Mouse (Mus musculus): ENCODE data around the gene Lmntd1.

Lmntd1 gene

GRCm38 (mm10) chr6:145557059-145557992 is 56.8 kb downstream of the Lmntd1 start:
- no peak for DNase-seq (ENCODE audit: low read depth, low spot score)

GRCm38 (mm10) chr6:145553226-145553625 is 60.9 kb downstream of the Lmntd1 start:
- no peak for DNase-seq (ENCODE audit: low read depth, low spot score)

DNA sequence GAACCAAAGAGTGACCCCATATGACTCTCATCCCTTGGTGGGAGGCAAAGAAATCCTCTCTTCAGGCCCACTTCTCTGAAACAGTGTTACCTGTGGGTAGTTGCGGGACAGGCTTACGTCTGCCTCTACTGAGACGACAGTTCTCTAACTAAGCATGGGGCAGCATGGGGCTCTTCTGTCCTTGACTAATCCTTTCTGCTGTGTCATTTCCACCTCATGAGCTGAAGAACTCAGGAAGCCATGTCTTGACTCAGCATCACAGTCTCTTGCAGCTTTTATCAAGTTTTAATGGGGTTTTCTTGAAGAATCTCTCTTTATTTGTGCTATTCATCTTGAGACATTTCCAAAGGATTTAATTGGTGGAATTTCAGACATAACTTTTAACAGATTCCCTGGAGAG is 61.3 kb downstream of the Lmntd1 start:
- DNase-seq (ENCODE audit: low read depth, low spot score) = no peak

- no peak for DNase-seq (ENCODE audit: low read depth, low spot score)
Observed at GRCm38 (mm10) chr6:145550993-145551392, 63.1 kb downstream of the Lmntd1 start.

DNA sequence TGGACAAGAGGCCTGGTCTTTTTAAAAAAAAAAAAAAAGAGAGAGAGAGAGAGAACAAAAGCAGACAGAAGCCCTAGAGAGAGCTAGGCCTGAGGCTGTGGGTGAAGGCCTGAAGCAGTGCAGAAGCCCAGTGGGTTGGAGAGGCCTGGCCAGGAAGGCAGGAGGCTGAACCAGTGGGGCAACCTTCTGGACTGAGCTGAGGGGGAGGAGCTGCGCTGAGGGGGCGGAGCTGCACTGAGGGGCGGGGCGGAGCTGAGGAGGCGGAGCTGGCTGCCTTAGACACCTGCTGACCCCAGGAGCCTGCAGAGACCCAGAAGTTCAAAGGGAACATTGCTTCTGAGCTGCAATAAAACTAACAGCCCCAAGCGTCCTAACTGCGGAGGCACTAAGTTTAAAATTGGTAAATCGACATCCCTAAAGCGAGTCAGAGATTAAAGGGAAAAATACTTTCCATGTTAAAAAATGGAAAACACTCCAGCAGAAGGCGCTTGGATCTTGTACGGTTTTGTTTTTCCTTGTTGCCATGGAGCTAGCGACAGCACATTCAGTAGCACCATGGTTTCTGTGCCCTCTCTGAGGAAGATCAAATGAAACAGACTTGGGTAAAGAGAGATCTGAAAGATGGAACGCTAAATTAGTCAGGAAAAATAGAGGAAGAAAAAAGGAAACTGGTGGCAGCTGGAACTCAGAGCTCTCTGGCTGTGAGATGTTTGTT is 68.0 kb downstream of the Lmntd1 start:
- DNase-seq (ENCODE audit: low read depth, low spot score) = peak; percentile 6

GRCm38 (mm10) chr6:145544838-145545237 is 69.3 kb downstream of the Lmntd1 start:
- DNase-seq (ENCODE audit: low read depth, low spot score) = no peak

DNA sequence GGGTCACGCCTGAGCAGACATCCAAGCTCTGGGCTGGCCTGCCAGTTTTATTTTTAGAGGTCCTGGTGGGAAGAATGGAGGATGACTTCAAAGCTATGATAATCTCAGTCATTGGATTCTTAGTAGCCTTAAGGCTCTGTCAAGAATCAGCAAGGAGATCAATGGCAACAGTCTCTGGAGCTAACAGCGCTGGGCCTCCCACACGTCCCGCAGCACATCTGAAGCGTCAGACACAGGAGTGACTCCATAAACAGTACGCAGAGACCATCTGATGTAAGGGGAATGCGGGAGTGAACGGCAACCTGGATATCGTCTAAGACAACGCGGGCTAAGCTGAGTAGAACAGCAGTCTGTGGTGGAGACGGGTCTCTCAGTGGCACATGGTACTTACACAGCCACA is 69.8 kb downstream of the Lmntd1 start:
- DNase-seq (ENCODE audit: low read depth, low spot score) = no peak

DNA sequence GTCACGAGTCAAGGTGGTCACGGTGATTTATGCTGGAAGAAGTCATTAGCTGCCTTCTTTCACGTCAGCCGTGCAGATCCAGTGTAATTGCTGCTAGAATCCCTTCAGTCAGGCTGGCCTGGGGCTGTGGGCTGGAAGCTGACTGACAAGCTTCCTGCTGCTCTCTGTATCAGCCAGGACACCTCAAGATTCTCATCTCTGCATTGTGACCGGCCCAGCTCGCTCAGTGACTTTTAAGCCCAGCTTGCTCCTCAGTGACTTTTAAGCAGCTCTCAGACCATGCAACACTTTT is 74.6 kb downstream of the Lmntd1 start:
- no peak for DNase-seq (ENCODE audit: low read depth, low spot score)

- DNase-seq (ENCODE audit: low read depth, low spot score) = no peak
Observed at GRCm38 (mm10) chr6:145538787-145539567, 75.1 kb downstream of the Lmntd1 start.

GRCm38 (mm10) chr6:145530464-145530863 is 83.7 kb downstream of the Lmntd1 start:
- no peak for DNase-seq (ENCODE audit: low read depth, low spot score)

GRCm38 (mm10) chr6:145523337-145523736 is 90.8 kb downstream of the Lmntd1 start:
- no peak for DNase-seq (ENCODE audit: low read depth, low spot score)

DNA sequence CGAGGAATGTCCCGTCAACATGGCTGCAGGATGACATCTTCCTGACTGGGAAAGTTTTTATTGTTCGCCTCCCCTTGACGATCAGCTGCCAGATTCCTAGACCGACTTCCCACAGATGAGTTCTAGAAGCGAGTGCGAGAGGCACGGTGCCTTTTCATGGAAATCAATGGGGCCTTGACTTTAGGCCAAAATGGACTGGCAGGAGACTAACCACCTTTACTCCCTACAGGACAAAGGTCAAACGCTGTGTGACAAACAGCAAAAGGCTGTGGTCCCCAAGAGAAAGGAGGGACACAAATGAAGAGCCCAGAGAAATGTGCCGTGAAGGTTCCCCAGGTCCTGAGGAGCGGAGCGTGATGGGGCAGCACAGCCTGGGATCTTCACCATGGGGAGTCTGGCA is 91.5 kb downstream of the Lmntd1 start:
- DNase-seq (ENCODE audit: low read depth, low spot score) = no peak

- no peak for DNase-seq (ENCODE audit: low read depth, low spot score)
Observed at GRCm38 (mm10) chr6:145517002-145517401, 97.1 kb downstream of the Lmntd1 start.

DNA sequence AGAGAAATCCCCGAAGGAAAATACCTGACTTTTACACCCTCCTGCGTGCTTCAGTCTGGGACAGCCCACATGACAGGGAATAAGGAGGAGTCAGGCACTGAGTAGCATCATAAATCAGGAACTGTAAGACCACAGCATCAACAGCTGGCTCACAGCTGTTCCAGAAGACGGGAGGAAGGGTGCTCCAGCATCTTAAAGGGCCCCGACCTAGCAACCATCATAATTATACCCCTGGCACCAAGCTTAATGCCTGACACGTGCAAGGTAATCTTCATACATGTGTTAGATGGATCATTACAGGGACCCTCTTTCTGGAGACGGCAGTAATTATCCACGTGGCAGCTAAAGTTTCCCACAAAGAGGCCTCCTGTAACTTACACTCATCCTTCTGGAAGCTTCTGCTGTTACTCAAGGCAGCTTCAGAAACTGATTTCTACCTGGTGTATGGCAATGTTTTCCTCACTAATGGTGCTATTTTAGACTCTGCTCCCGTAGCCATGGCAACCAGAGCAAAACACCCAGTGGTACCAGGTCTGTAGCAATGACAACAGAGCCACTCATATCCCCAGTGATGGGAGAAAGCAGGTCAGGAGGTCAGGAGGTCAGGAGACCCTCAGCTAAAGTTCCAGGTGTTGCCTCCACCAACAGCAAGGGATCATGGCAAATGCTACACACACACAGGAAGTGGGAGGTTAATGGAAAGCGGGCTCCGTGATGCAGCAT is 98.1 kb downstream of the Lmntd1 start:
- DNase-seq (ENCODE audit: low read depth, low spot score) = no peak

DNA sequence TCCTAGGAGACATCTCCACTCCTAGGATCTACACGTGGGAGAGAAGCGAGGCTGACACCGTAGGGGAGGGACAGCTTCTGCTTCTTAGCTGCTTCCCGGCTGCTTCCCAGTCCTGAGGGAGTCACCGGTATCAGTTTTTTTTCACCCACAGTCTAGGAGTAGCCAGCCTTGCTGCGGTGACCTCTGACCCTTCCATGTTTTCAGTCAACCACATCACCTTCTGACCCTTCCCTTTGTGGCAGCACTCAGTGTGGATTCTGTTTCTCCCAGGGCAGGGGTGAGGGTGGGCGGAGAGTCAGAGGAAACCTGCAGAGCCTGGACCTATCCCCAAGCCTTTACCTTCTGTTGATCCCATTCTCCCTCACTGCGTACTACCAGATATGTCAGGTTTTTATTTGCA is 102.9 kb downstream of the Lmntd1 start:
- no peak for DNase-seq (ENCODE audit: low read depth, low spot score)

GRCm38 (mm10) chr6:145508828-145509227 is 105.3 kb downstream of the Lmntd1 start:
- no peak for DNase-seq (ENCODE audit: low read depth, low spot score)

DNA sequence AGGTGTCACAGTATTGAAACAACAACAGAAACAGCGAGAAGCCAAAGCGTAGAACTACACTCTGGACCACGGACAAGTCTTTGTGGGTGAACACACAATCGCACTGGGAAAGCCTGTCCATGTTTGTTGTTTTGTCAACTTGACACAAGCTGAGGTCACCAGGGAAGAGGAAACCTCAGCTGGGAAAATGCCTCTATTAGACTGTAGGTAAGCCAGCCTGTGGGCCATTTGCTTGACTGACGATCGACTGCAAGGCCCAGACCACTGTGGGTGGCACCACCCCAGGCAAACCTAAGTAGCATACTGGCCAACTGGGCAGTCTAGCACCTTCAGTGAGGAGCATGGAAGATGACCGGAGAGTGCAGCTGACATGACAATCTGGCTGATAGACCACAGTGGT is 112.4 kb downstream of the Lmntd1 start:
- no peak for DNase-seq (ENCODE audit: low read depth, low spot score)

DNA sequence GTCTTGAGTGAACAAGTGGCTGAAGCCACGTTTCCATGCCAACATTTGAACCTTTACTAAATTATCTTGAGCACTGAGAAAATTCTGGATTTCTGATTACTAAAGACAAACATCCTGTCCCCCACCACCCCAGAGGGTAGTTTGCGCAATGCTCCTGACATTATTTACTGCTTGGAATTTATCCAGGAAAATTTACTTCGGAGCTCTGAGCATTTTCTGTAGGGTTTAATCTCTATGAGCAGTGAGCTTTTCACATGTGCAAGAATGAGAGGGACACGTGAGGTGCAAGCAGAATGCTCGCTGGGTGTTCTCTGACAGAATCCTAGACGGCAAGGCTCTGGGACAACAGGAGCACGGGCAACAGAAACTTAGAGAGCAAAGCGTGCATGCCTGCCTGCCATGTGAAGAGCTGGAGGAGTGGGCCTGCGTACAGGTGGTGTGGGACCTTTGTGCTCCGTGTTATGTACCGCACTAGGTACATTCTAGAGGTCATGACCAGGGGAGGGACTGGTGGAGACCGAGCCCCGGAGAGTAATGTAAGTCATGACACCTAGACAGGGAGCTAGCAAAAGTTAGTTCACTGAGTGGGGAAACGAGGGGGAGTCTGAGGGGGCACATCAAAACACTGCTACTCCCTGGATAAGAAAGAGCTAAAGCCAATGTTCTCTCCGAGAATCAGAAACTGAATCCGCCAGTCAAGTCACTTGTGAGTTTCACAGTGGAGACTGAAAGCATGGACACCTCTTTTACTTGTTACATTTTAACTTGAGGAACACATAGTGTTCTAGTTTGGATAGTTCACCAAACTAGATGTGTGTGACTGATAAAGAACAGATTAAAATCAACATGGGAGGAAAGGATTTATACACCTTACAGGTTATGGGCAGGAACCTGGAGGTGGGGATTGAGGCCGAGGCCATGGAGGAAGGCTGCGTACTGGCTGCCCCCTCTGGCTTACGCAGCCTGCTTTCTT is 114.3 kb downstream of the Lmntd1 start:
- no peak for DNase-seq (ENCODE audit: low read depth, low spot score)

DNA sequence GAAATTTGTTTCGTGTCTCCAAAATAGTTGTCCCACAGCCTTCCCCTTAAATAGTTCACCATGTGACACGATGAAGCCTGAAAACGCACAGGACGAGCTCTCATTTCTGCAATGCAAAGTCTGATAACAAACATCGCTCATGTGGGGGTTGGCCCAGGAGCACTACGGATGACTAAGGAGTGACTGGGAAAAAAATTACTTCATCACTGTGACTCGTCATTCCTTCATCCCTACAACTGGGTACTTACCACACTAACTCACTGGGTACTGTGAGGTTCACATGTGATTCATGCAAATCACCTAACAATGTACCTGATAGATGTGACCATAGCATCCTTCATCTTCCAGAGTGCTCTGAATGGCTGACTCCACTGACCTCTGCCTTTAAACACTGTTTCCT is 118.4 kb downstream of the Lmntd1 start:
- no peak for DNase-seq (ENCODE audit: low read depth, low spot score)

GRCm38 (mm10) chr6:145488251-145488650 is 125.9 kb downstream of the Lmntd1 start:
- DNase-seq (ENCODE audit: low read depth, low spot score) = no peak
